Mouse (Mus musculus) lung, postnatal 25 days (tissue): ENCODE data around the gene Nkx2-2.
"Not testable (repeated sequence)": the region's sequence is repeated elsewhere in the genome, so short reads cannot be mapped to it uniquely, and the experiment has no call there.

Experiments
- DNase-seq: peaks from one replicate; pipeline ENCODE4 v3.0.0; 2022; ENCODE audit warnings: low spot score

Nkx2-2 gene

GRCm38 (mm10) chr2:147181926-147182708 is 11.9 kb downstream of the Nkx2-2 start:
- DNase-seq = no peak

- no peak for DNase-seq
Measured at GRCm38 (mm10) chr2:147181304-147181665, 12.8 kb downstream of the Nkx2-2 start.

GRCm38 (mm10) chr2:147180649-147181303 is 13.3 kb downstream of the Nkx2-2 start:
- DNase-seq = no peak

- DNase-seq = peak; percentile 28
Measured at GRCm38 (mm10) chr2:147178091-147179059, 15.7 kb downstream of the Nkx2-2 start.

- DNase-seq = peak; percentile 81
Measured at GRCm38 (mm10) chr2:147177672-147178071, 16.4 kb downstream of the Nkx2-2 start.

- DNase-seq = no peak
Measured at GRCm38 (mm10) chr2:147175296-147175695, 18.7 kb downstream of the Nkx2-2 start.

GRCm38 (mm10) chr2:147173751-147174150 is 20.3 kb downstream of the Nkx2-2 start:
- DNase-seq = no peak

GRCm38 (mm10) chr2:147170538-147170937 is 23.5 kb downstream of the Nkx2-2 start:
- not testable (repeated sequence) for DNase-seq

GRCm38 (mm10) chr2:147165863-147166262 is 28.2 kb downstream of the Nkx2-2 start:
- no peak for DNase-seq

- no peak for DNase-seq
Measured at GRCm38 (mm10) chr2:147165376-147165775, 28.7 kb downstream of the Nkx2-2 start.

GRCm38 (mm10) chr2:147152543-147152942 is 41.5 kb downstream of the Nkx2-2 start:
- no peak for DNase-seq
